Mouse (Mus musculus) embryonic facial prominence, embryonic 10.5 days (tissue): ENCODE results near the gene Nhsl2. TPM values are rescaled to one million over a fixed set of nuclear protein-coding genes. Genes with fewer than 3 reads are reported as not detected.

ENCODE experiments used
- microRNA-seq: library from miRNA; unstranded; fragments of <30 nt; microRNA quantifications from one replicate; pipeline ENCODE4, GENCODE M21; 2017
- polyA plus RNA-seq: library from polyadenylated mRNA; unstranded; fragments of >200 nt; fragmentation: Nextera tagmentation; extraction: Ambion mirVana; gene quantifications from 2 replicates; pipeline ENCODE4 v1.2.1, GENCODE M21; 2016

Nhsl2 gene
- polyA plus RNA-seq, 1 experiment from 2014 or later = 27.5 TPM

Small RNAs within 50 kb of the gene (microRNA-seq; reads per million reads assigned to microRNA genes)
- not detected for gene Gm27843

Other genes starting within 250 kb of the Nhsl2 start
- 140 and 141 TPM in 2 replicates for gene Ogt, start 209.3 kb upstream of the Nhsl2 start, polyA plus RNA-seq
- gene Cxcr3, start 115.1 kb upstream of the Nhsl2 start, polyA plus RNA-seq = 0.11 and 0.14 TPM in 2 replicates
- 0.24 TPM in 1 of 2 replicates, not detected in the other for gene Gm4779, start 55.0 kb upstream of the Nhsl2 start, polyA plus RNA-seq
- gene 8030474K03Rik, start 54.7 kb upstream of the Nhsl2 start, polyA plus RNA-seq = not detected in 2 replicates
- gene Rtl5, start 221.9 kb downstream of the Nhsl2 start, polyA plus RNA-seq = 1.9 and 3.1 TPM in 2 replicates